Mouse (Mus musculus): ENCODE results near the gene Eci2.

DNA sequence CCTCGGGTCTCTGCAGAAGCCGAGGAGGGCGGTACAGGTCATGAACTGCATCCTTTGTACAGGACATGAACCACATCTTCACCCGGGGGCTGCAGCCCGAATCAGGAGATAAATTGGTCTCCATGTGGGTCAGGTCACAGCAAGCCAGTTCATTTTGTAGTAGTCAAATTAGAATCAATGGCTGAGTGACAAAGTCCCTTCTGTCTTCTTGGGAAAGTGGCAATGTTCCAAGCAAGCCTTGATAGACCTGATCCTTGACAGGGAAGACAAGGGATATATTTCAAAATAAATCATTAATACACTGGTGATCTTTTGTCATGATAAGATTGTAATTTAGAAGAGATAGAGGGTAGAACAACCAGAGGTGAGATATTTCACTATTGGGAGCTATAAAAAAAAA, 9.6 kb upstream of the Eci2 start:
- TF ChIP-seq RAD21 (IDR thresholded peaks at IDR 0.05; ENCODE audit: low read depth, low read length) (no peak), POLR2A (IDR thresholded peaks at IDR 0.05; ENCODE audit: control insufficient read depth in 1 of 2, insufficient read depth in 1 of 2, low read depth in 1 of 2, low read length in 2 of 2, poor library complexity in 1 of 2) (no peak), UBTF (IDR thresholded peaks at IDR 0.05; ENCODE audit: borderline replicate concordance, insufficient read depth, low read depth, low read length) (no peak), MYC (IDR thresholded peaks at IDR 0.05; ENCODE audit: low read depth, low read length) (no peak), CTCF (IDR thresholded peaks at IDR 0.05 in 2 of 3, conservative IDR thresholded peaks at IDR 0.05 in 1 of 3; ENCODE audit: control insufficient read depth in 1 of 3, insufficient read depth in 1 of 3, low read depth in 2 of 3, low read length in 3 of 3, poor library complexity in 1 of 3, severe bottlenecking in 1 of 3) (no peak), TCF12 (IDR thresholded peaks at IDR 0.05; ENCODE audit: low read depth, low read length) (no peak), MEF2A (IDR thresholded peaks at IDR 0.05; ENCODE audit: extremely low read depth, insufficient replicate concordance, low read depth, low read length, poor library complexity, severe bottlenecking) (no peak), NRF1 (IDR thresholded peaks at IDR 0.05; ENCODE audit: insufficient read depth, low read depth, low read length, poor library complexity, severe bottlenecking) (no peak)
